Mouse (Mus musculus) liver, adult 2 months (tissue): ENCODE measurements around the gene Gsta1.
"Not testable (repeated sequence)": the region's sequence is repeated elsewhere in the genome, so short reads cannot be mapped to it uniquely, and the experiment has no call there.

Experiments used
- CTCF ChIP-seq: fragments of 200-500 bp; IDR thresholded peaks from 2 replicates; pipeline ENCODE4 v1.5.1; 2011; ENCODE audit warnings: low read depth, low read length, control low read depth
- POLR2A ChIP-seq: fragments of 200-500 bp; IDR thresholded peaks from 2 replicates; pipeline ENCODE4 v1.6.1; 2011; ENCODE audit warnings: low read length, control low read depth; ENCODE audit not compliant: insufficient read depth; ENCODE audit errors: extremely low read depth

DNA sequence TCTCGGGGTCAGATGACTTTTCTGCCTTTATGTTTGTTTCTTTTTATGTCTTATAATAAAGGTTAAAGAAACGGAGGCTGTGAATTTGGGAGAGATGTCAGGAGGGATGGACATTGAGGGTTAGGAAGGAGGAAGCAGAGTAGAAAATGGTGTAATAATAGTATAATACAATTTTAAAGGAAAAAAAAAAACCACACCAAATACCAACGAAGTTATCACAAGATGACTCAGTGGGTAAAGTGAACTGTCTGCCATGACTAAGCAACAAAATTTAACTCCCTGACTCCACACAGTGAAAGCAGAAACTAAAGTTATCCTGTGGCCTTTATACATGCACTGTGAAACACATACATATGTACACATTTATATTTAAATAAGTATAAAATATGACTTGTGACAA lies 40.5 kb downstream of the Gsta1 start:
- TF ChIP-seq POLR2A, CTCF: not testable (repeated sequence)
